Mouse (Mus musculus) left cerebral cortex, postnatal 14 days (tissue): ENCODE measurements at regions not wholly inside any gene's neighbourhood (a gene's known extent, or its start where the extent isn't known, plus 50 kb on each side); places are given as distances from the start of the nearest gene placed in this dataset.

ENCODE experiments used
- DNase-seq, 2 experiments: peaks; one replicate each; pipeline ENCODE4 v3.0.0; 2021 to 2022; ENCODE audit warnings: low spot score in 2 of 2, mixed read lengths in 1 of 2
- intact Hi-C: fragments of 180-260 bp; cut with DNase I; formaldehyde crosslinking; loops from one replicate; pipeline ENCODE4 v1.15.1; 2025

DNA sequence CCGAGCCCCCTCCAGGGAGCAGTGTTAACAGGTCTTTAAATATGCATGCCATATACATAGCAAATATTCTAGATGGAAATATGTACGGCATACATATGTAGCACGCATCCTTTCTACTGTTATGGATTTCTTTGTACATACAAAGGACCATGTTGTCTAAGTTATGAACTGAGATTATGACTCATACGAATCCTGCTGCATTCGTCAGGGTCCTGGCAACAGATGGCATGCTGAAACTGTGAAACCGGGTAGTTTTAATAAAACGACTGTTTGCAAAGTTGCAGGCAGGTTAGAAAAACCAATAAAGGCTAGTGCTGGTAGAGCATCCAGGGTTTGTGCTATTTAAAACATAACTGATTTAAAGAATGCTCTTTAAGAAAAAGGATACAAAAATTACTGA is 88.8 kb upstream of the Tlk1 start:
- peak in 1 of 2 experiments; percentile 40 for DNase-seq
- intact Hi-C loops, result no loop called here

DNA sequence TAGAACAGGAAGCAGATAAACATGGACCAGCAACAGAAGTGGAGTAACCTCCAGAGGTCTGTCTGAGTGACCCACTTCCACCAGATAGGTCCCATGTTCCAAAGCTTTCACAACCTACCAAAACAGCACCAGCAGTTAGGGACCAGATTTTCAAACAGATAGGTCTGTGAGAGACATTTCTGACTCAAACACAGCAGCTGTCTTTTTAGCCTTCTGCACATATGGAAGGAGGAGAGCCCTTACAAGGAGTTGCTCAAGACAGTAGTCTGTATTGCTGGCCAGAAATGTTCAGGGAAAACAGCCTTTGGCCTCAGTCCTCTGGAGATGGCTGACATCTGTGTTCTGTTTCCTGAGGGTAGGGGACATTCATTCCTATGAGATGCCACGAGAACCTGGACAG is 83.9 kb upstream of the Tlk1 start:
- intact Hi-C loops, result no loop called here

GRCm38 (mm10) chr2:70908579-70908978 is 83.1 kb upstream of the Tlk1 start:
- no peak for DNase-seq
- intact Hi-C loops, result no loop called here

More for the DNA sequence above, 83.9 kb upstream of the Tlk1 start:
- no peak for DNase-seq

- DNase-seq, result no peak
- intact Hi-C loops, result no loop called here
Measured at GRCm38 (mm10) chr2:70906216-70906615, 80.7 kb upstream of the Tlk1 start.

GRCm38 (mm10) chr2:70904429-70904828 is 78.9 kb upstream of the Tlk1 start:
- no peak for DNase-seq
- intact Hi-C loops, result no loop called here

- intact Hi-C loops, result no loop called here
- DNase-seq, result no peak
Measured at GRCm38 (mm10) chr2:70902196-70902595, 76.7 kb upstream of the Tlk1 start.

DNA sequence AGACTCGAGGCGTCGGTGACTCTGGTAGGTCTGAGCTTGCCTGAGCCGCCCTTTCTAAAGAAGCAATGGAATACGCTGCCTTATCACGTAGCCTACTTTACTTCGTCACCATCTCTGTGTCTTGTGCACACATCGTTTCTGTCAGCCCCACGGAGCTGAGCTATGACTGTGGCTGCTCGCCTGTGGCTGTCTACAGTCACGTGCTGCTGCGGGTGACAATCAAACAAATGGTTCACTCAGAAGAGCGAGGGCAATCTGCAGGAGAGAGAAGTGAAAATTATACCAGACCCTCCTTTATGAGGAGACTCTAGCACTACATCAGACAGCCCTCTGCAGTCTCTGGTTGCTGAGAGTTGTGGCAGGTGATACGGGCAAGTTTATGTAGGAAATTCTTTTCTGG is 76.0 kb upstream of the Tlk1 start:
- DNase-seq, result peak; percentile 47 to 52
- intact Hi-C loops, result no loop called here

DNA sequence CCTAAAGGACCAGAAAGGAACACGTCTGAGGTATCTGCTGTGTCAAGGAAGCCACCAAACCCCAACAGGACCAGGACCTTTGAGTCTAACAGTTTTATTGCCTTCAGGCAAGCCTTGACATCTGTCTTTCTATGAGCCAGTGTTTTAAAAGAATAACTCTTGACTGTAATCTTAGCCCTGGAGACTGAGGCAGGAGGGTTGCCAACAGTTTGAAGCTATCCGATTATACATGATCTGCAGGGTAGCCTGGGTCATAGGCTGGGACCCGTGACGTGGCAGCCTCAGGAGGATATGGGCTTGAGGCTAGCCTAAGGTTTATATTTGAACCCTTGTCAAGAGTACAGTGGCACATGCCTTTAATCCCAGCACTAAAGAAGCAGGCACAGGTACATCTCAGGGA is 73.5 kb upstream of the Tlk1 start:
- intact Hi-C loops, result loop anchor here (5.0 kb wide), 1 partner anchor 47 kb away; no protein-coding TSS in a partner anchor
- no peak for DNase-seq

DNA sequence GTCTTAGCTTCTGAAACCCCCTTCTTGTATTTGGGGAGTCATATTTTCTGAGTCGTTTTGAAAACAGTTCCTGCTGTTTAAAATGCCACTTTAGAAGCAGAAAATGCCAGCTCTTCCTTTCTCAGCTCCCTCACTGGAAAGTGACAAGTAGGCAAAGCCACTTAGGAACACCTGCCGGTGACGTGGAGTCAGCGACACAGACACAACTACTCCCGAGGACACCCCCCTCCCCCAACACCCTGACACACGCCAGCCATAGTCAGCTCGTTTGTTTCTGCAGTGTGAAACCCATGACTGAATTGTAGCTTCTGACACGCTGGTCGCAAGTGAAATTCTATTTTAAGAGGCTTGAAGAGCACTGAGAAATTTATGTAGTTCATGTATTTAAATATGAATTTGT is 72.9 kb upstream of the Tlk1 start:
- intact Hi-C loops, result loop anchor here (5.0 kb wide), 1 partner anchor 46 kb away; no protein-coding TSS in a partner anchor
- DNase-seq, result peak; percentile 52 to 84

- intact Hi-C loops, result loop anchor here (5.0 kb wide), 1 partner anchor 45 kb away; no protein-coding TSS in a partner anchor
- peak; percentile 40 for DNase-seq
Measured at GRCm38 (mm10) chr2:70897373-70897772, 71.8 kb upstream of the Tlk1 start.

GRCm38 (mm10) chr2:70889522-70890100 is 64.1 kb upstream of the Tlk1 start:
- no peak for DNase-seq
- intact Hi-C loops, result no loop called here

DNA sequence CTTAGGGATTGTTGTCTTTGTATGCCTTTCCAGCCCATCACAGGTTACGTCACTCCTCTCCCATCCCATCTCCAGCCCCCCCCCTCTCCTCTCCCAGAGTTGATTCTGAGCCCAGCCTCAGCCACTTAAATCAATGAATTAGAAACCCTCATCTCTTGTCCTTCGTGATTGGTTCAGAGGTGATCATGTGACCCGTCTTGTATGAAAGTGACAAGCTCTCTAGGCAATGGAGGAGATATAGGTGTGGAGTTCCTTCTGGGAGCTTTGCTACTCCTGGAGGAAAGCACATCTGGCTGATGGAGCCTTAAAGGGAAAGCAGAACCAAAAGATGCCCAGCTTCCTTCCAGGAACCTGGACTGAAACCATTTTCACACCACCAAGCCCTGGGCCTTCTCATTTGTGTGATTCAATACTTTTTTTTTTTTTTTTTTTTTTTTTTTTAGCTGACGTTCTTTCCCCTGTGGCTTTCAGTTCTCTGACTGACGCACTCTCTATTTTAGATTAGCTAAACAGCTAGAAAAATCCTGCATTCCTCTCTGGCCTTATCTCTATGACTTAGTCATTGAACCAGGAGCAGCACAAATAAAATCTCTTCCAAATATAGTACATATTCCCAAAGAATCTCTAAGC is 63.4 kb upstream of the Tlk1 start:
- DNase-seq, result no peak
- intact Hi-C loops, result no loop called here

DNA sequence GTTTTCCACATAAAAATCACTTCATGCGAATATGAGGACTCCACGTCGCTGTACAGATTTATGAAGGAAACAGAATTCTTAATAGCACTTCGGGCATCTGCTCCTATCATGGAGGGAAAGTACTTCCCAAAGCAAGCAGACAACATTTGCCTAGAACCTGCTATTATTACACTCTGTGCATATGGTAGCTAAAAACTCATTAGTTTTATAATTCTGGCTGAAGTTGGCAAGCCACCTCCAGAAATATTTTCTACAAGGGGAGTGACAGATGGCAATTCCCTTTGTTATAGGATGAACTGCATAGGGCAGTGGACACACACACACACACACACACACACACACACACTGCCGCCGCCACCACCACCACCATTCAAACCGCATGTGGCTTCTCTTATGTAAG is 61.3 kb upstream of the Tlk1 start:
- DNase-seq, result peak in 1 of 2 experiments; percentile 66
- intact Hi-C loops, result no loop called here

GRCm38 (mm10) chr2:70885674-70886073 is 60.1 kb upstream of the Tlk1 start:
- intact Hi-C loops, result no loop called here
- DNase-seq, result no peak

DNA sequence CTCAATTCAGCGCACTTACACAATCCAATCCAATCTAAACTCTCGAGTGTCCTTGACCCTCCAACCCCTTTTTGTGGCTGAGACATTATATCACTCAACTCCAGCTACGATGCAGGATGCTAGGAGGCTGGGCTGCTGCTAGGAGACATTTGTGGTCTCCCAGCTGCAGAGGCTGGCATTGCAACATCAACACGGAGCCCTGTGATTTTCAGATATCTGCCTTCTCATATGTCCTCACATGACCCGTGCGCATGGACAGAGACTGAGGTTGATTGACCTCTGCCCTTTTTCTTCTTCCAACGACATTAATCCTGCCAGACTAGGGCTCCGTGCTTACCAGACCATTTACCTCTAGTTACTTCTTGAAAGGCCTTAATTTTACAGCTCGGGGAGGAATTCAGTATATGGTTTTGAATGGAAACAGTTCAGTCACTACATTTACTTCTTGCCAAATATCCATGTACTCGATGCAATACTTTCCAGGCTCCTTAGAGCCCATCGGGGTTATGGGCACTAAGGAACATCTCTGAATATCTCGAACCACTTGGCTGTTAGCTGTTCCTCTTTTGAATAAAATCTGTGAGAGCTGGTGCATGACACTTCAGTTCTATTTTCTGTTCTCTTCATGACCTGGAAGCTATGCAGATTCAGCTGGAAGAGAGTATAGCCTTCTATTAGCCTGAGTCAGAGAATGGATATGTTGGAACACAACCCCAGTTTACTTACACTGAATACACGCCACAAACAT is 52.0 kb upstream of the Tlk1 start:
- intact Hi-C loops, result no loop called here
- DNase-seq, result no peak

- intact Hi-C loops, result no loop called here
- DNase-seq, result no peak
Measured at GRCm38 (mm10) chr2:70876251-70876650, 50.7 kb upstream of the Tlk1 start.
